Mouse (Mus musculus): ENCODE data around the gene St3gal6.

GRCm38 (mm10) chr16:58521900-58522299 is 2.1 kb downstream of the St3gal6 start:
- TF ChIP-seq TAL1 (IDR thresholded peaks at IDR 0.05; ENCODE audit: low read length) (no peak), GATA1 (IDR thresholded peaks at IDR 0.05; ENCODE audit: low read length) (no peak)
